Mouse (Mus musculus): Measurements from ENCODE around the gene Zfp300.

Zfp300 gene

GRCm38 (mm10) chrX:21088983-21089866 lies at the start of gene Zfp300:
Gene Zfp300, minus strand, starts transcription at chrX:21089527.
- DNase-seq (ENCODE audit: low read depth, low spot score): peak; percentile 69

GRCm38 (mm10) chrX:21115520-21115919 lies 26.2 kb upstream of the Zfp300 start, which contains the start of gene Ssxa1:
Gene Ssxa1, plus strand, starts transcription at chrX:21115820.
- DNase-seq (ENCODE audit: low read depth, low spot score): no peak

GRCm38 (mm10) chrX:21089867-21090239 lies 526 bp upstream of the Zfp300 start:
- DNase-seq (ENCODE audit: low read depth, low spot score): no peak

GRCm38 (mm10) chrX:21088645-21088982 lies 713 bp downstream of the Zfp300 start:
- DNase-seq (ENCODE audit: low read depth, low spot score): no peak

- DNase-seq (ENCODE audit: low read depth, low spot score): no peak
These were observed 21.2 kb downstream of the Zfp300 start, which contains the start of gene Spaca5 for GRCm38 (mm10) chrX:21068106-21068505. Gene Spaca5, plus strand, starts transcription at chrX:21068406.

- DNase-seq (ENCODE audit: low read depth, low spot score): no peak
These were observed 26.8 kb downstream of the Zfp300 start for GRCm38 (mm10) chrX:21062544-21062890.

GRCm38 (mm10) chrX:21061866-21062543 lies 27.3 kb downstream of the Zfp300 start, which contains the start of gene Zfp182:
Gene Zfp182, minus strand, starts transcription at chrX:21062316.
- DNase-seq (ENCODE audit: low read depth, low spot score): peak; percentile 71

GRCm38 (mm10) chrX:21061460-21061859 lies 27.9 kb downstream of the Zfp300 start:
- DNase-seq (ENCODE audit: low read depth, low spot score): no peak
